Mouse (Mus musculus) liver, embryonic 15.5 days (tissue): ENCODE results near the gene Olfr649. TPM values are rescaled to one million over a fixed set of nuclear protein-coding genes. Genes with fewer than 3 reads are reported as not detected.

ENCODE experiments used
- ATAC-seq: fragments of 200-750 bp; cut with Nextera tagmentation; 2 replicates; pipeline ENCODE4 v1.8.0; 2017; ENCODE audit warnings: moderate number of reproducible peaks, mild to moderate bottlenecking, moderate library complexity; ENCODE audit not compliant: insufficient read depth
- H3K27ac ChIP-seq: fragments of 300-500 bp; sonication (generic); replicated peaks from 2 replicates; pipeline ENCODE4 v1.5.1; 2015; ENCODE audit warnings: mild to moderate bottlenecking, inconsistent platforms
- H3K27me3 ChIP-seq: fragments of 300-500 bp; sonication (generic); 2 replicates; pipeline ENCODE4 v1.6.1; 2015; ENCODE audit warnings: mild to moderate bottlenecking, inconsistent platforms
- H3K36me3 ChIP-seq: fragments of 300-500 bp; sonication (generic); replicated peaks from 2 replicates; pipeline ENCODE4 v1.6.1; 2015; ENCODE audit warnings: moderate library complexity, mild to moderate bottlenecking, inconsistent platforms
- H3K4me1 ChIP-seq: fragments of 300-500 bp; sonication (generic); replicated peaks from 2 replicates; pipeline ENCODE4 v1.6.1; 2015; ENCODE audit warnings: inconsistent platforms
- H3K4me2 ChIP-seq: fragments of 300-500 bp; sonication (generic); 2 replicates; pipeline ENCODE4 v1.6.1; 2015; ENCODE audit warnings: moderate library complexity, mild to moderate bottlenecking, inconsistent platforms
- H3K4me3 ChIP-seq: fragments of 300-500 bp; sonication (generic); replicated peaks from 2 replicates; pipeline ENCODE4 v1.5.1; 2015; ENCODE audit warnings: mild to moderate bottlenecking, inconsistent platforms
- H3K9ac ChIP-seq: fragments of 300-500 bp; sonication (generic); 2 replicates; pipeline ENCODE4 v1.6.1; 2015; ENCODE audit warnings: moderate library complexity, mild to moderate bottlenecking, inconsistent platforms
- H3K9me3 ChIP-seq: fragments of 300-500 bp; sonication (generic); replicated peaks from 2 replicates; pipeline ENCODE4 v1.6.1; 2016; ENCODE audit warnings: inconsistent platforms
- WGBS: fragments of 180-500 bp; shearing (Covaris S2); methylation state at CpG from one replicate; pipeline ENCODE4 v1.1.7; 2015; ENCODE audit warnings: mixed read lengths; ENCODE audit not compliant: insufficient replicate concordance; 5-methylcytosine and 5-hydroxymethylcytosine counted together
- polyA plus RNA-seq: library from polyadenylated mRNA; unstranded; fragments of >200 nt; fragmentation: Nextera tagmentation; extraction: Ambion mirVana; gene quantifications from 2 replicates; pipeline ENCODE4 v1.2.1, GENCODE M21; 2015

Gene Olfr649
- polyA plus RNA-seq, result not detected in 2 replicates

- no peak within 1 kb of the TSS for H3K27ac ChIP-seq
- no peaks in the 10 kb centered on the region for H3K27me3 ChIP-seq
- 72% methylated on average over 6 of the region's 6 CpGs for WGBS
- H3K9ac ChIP-seq, result no peak within 1 kb of the TSS
- H3K36me3 ChIP-seq, result no peaks in the 10 kb centered on the region
- H3K4me2 ChIP-seq, result no peak within 1 kb of the TSS
- no peaks in the 10 kb centered on the region for H3K9me3 ChIP-seq
- no peak within 1 kb of the TSS for H3K4me3 ChIP-seq
- no peaks in the 10 kb centered on the region for H3K4me1 ChIP-seq
- ATAC-seq, result no peak
These were observed at the start of gene Olfr649 for GRCm38 (mm10) chr7:104195885-104196284. Olfr649 (minus strand) TSS chr7:104195985.

GRCm38 (mm10) chr7:104244287-104245181 lies 48.7 kb upstream of the Olfr649 start, which contains the start of gene Trim34a:
Trim34a (plus strand) TSS chr7:104244457.
- ATAC-seq, result peak; percentile 74
- Histone ChIP-seq H3K4me1 (no peaks in the 10 kb centered on the region; the same call in 1 of the 2 replicates), H3K9ac (peak within 1 kb of the TSS; percentile 55), H3K4me3 (peak within 1 kb of the TSS; percentile 62), H3K9me3 (no peaks in the 10 kb centered on the region), H3K4me2 (peak within 1 kb of the TSS; percentile 69), H3K36me3 (no peaks in the 10 kb centered on the region), H3K27ac (peak within 1 kb of the TSS; percentile 56), H3K27me3 (no peaks in the 10 kb centered on the region)
- WGBS, result 3% methylated on average over 13 of the region's 13 CpGs

- H3K4me1 ChIP-seq, result no peaks in the 10 kb centered on the region; the same call in 1 of the 2 replicates
- ATAC-seq, result no peak
- WGBS, result 41% methylated on average over 1 of the region's 1 CpGs
- no peak overlapping the region for H3K9ac ChIP-seq
- no peaks in the 10 kb centered on the region for H3K9me3 ChIP-seq
- no peak overlapping the region for H3K27ac ChIP-seq
- H3K4me3 ChIP-seq, result no peak overlapping the region
- no peak overlapping the region for H3K4me2 ChIP-seq
- H3K27me3 ChIP-seq, result no peaks in the 10 kb centered on the region
- no peaks in the 10 kb centered on the region for H3K36me3 ChIP-seq
These were observed 47.8 kb upstream of the Olfr649 start for GRCm38 (mm10) chr7:104243616-104244015.

- H3K9ac ChIP-seq, result no peak overlapping the region
- H3K36me3 ChIP-seq, result no peaks in the 10 kb centered on the region
- no peak overlapping the region for H3K27ac ChIP-seq
- H3K4me3 ChIP-seq, result no peak overlapping the region
- H3K9me3 ChIP-seq, result no peaks in the 10 kb centered on the region
- H3K4me2 ChIP-seq, result no peak overlapping the region
- H3K27me3 ChIP-seq, result no peaks in the 10 kb centered on the region
- ATAC-seq, result no peak
- H3K4me1 ChIP-seq, result no peaks in the 10 kb centered on the region; the same call in 1 of the 2 replicates
These were observed 45.1 kb upstream of the Olfr649 start for GRCm38 (mm10) chr7:104240857-104241256.

GRCm38 (mm10) chr7:104231203-104231602 lies 35.4 kb upstream of the Olfr649 start:
- WGBS, result 22% methylated on average over 2 of the region's 2 CpGs
- no peak overlapping the region for H3K4me3 ChIP-seq
- H3K27ac ChIP-seq, result no peak overlapping the region
- H3K36me3 ChIP-seq, result no peaks in the 10 kb centered on the region
- ATAC-seq, result no peak
- H3K4me2 ChIP-seq, result no peak overlapping the region
- H3K27me3 ChIP-seq, result no peaks in the 10 kb centered on the region
- H3K9ac ChIP-seq, result no peak overlapping the region
- no peaks in the 10 kb centered on the region for H3K9me3 ChIP-seq
- no peaks in the 10 kb centered on the region for H3K4me1 ChIP-seq

- Histone ChIP-seq H3K27me3 (no peaks in the 10 kb centered on the region), H3K27ac (no peak within 1 kb of the TSS), H3K36me3 (no peaks in the 10 kb centered on the region), H3K4me1 (peaks cover 8% of the 10 kb centered on the region; the same call in 1 of the 2 replicates), H3K4me3 (peak within 1 kb of the TSS; percentile 50), H3K9ac (peak within 1 kb of the TSS; percentile 30; the same call in 1 of the 2 replicates), H3K9me3 (no peaks in the 10 kb centered on the region), H3K4me2 (peak within 1 kb of the TSS; percentile 68)
- peak; percentile 68 for ATAC-seq
- WGBS, result under 1% methylated on average over 37 of the region's 37 CpGs
These were observed 23.1 kb upstream of the Olfr649 start, which contains the start of gene Trim6 for GRCm38 (mm10) chr7:104218701-104219569. Trim6 (plus strand) TSS chr7:104218793.

- no peak overlapping the region for H3K9ac ChIP-seq
- H3K4me1 ChIP-seq, result peaks cover 8% of the 10 kb centered on the region; the same call in 1 of the 2 replicates
- ATAC-seq, result no peak
- H3K36me3 ChIP-seq, result no peaks in the 10 kb centered on the region
- H3K9me3 ChIP-seq, result no peaks in the 10 kb centered on the region
- no peak overlapping the region for H3K27ac ChIP-seq
- 24% methylated on average over 2 of the region's 2 CpGs for WGBS
- H3K27me3 ChIP-seq, result no peaks in the 10 kb centered on the region
- H3K4me3 ChIP-seq, result no peak overlapping the region
- H3K4me2 ChIP-seq, result no peak overlapping the region
These were observed 22.1 kb upstream of the Olfr649 start for GRCm38 (mm10) chr7:104217881-104218280.

GRCm38 (mm10) chr7:104216011-104216535 lies 20.3 kb upstream of the Olfr649 start:
- no peak overlapping the region for H3K4me2 ChIP-seq
- H3K36me3 ChIP-seq, result no peaks in the 10 kb centered on the region
- ATAC-seq, result no peak; the same call in 1 of the 2 replicates

GRCm38 (mm10) chr7:104206197-104206596 lies 10.4 kb upstream of the Olfr649 start:
- no peak overlapping the region for H3K4me3 ChIP-seq
- ATAC-seq, result no peak

More at GRCm38 (mm10) chr7:104216011-104216535, 20.3 kb upstream of the Olfr649 start:
- Histone ChIP-seq H3K27me3 (no peaks in the 10 kb centered on the region), H3K27ac (no peak overlapping the region), H3K9ac (no peak overlapping the region), H3K4me1 (peaks cover 8% of the 10 kb centered on the region; the same call in 1 of the 2 replicates), H3K4me3 (no peak overlapping the region), H3K9me3 (no peaks in the 10 kb centered on the region)
- 12% methylated on average over 1 of the region's 1 CpGs for WGBS

GRCm38 (mm10) chr7:104199822-104200221 lies 4.0 kb upstream of the Olfr649 start:
- H3K9ac ChIP-seq, result no peak overlapping the region
- H3K36me3 ChIP-seq, result no peaks in the 10 kb centered on the region
- H3K9me3 ChIP-seq, result no peaks in the 10 kb centered on the region
- ATAC-seq, result no peak
- WGBS, result under 1% methylated on average over 5 of the region's 5 CpGs
- H3K27ac ChIP-seq, result no peak overlapping the region
- H3K27me3 ChIP-seq, result no peaks in the 10 kb centered on the region
- no peak overlapping the region for H3K4me2 ChIP-seq
- H3K4me1 ChIP-seq, result no peaks in the 10 kb centered on the region
- no peak overlapping the region for H3K4me3 ChIP-seq

More at GRCm38 (mm10) chr7:104206197-104206596, 10.4 kb upstream of the Olfr649 start:
- 52% methylated on average over 7 of the region's 7 CpGs for WGBS
- Histone ChIP-seq H3K27me3 (no peaks in the 10 kb centered on the region), H3K27ac (no peak overlapping the region), H3K36me3 (no peaks in the 10 kb centered on the region), H3K9ac (no peak overlapping the region), H3K9me3 (no peaks in the 10 kb centered on the region), H3K4me1 (no peaks in the 10 kb centered on the region), H3K4me2 (no peak overlapping the region)
